Mouse (Mus musculus): ENCODE results near the gene Slc25a47.

DNA sequence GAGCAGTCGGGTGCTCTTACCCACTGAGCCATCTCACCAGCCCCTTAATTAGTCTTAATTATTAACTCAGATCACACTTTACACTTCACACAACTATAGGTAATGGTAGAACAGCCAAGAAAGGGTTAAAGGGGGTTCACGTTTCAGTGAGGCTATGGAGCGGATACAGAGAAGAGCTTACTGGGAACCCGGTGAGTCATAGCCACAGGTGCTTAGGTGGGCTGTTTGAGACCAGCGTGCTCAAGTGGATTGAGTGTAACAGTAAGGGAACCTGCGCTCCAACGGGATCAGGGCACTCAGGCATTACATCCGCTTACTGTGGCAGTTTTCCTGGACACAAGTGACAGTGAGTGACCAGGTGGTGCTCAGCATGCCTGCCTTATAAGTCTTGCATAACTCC, 12.8 kb upstream of the Slc25a47 start:
- TF ChIP-seq CTCF (IDR thresholded peaks at IDR 0.05; ENCODE audit: control insufficient read depth, insufficient read depth, insufficient read length) (no peak), MAX (IDR thresholded peaks at IDR 0.05) (no peak), USF1 (IDR thresholded peaks at IDR 0.05; ENCODE audit: low read depth) (no peak), MYOD1 (IDR thresholded peaks at IDR 0.05; ENCODE audit: control insufficient read depth, insufficient read length, low read depth) (no peak), MYOG (IDR thresholded peaks at IDR 0.05; ENCODE audit: control insufficient read depth, extremely low read depth, insufficient read length) (no peak), CEBPB (IDR thresholded peaks at IDR 0.05; ENCODE audit: low read depth) (no peak)

Measured in C2C12 (cell line).